Mouse (Mus musculus): ENCODE measurements around the gene Noc4l.

GRCm38 (mm10) chr5:110659682-110660081 is 6.5 kb upstream of the Noc4l start:
- TF ChIP-seq POLR2A (IDR thresholded peaks at IDR 0.05; ENCODE audit: borderline replicate concordance, insufficient read depth, low read length) (no peak), CTCF (IDR thresholded peaks at IDR 0.05; ENCODE audit: borderline replicate concordance, insufficient read depth, low read depth, low read length) (no peak)

All from cerebellum, adult 2 months (tissue).